Mouse (Mus musculus): ENCODE data around the gene Pigs. TPM values are rescaled to one million over a fixed set of nuclear protein-coding genes. Genes with fewer than 3 reads are reported as not detected.
A peak's percentile ranks its signal among the peaks of the same experiment; 100 is the strongest.

Gene Pigs
- polyA plus RNA-seq (2015; fragmentation: Nextera tagmentation; extraction: Ambion mirVana), result 67.4 and 80.9 TPM in 2 replicates

- peak within 1 kb of the TSS; percentile 87 for H3K4me2 ChIP-seq (ENCODE audit: low read depth, low read length)
- H3K9ac ChIP-seq (ENCODE audit: low read length), result peak within 1 kb of the TSS; percentile 82
- H3K4me3 ChIP-seq (replicated peaks; ENCODE audit: low read length), result peak within 1 kb of the TSS; percentile 60
- peaks cover 10% of the 10 kb centered on the region for H3K4me1 ChIP-seq (ENCODE audit: control insufficient read depth, insufficient read depth, low read length)
- H3K9me3 ChIP-seq (replicated peaks; ENCODE audit: control insufficient read depth, low read length), result no peaks in the 10 kb centered on the region
- WGBS, result 11% methylated on average over 37 of the region's 37 CpGs
- peak within 1 kb of the TSS; percentile 64 for H3K27ac ChIP-seq (ENCODE audit: low read length)
- H3K36me3 ChIP-seq (ENCODE audit: control insufficient read depth, insufficient read depth, low read length), result no peaks in the 10 kb centered on the region
- no peaks in the 10 kb centered on the region for H3K27me3 ChIP-seq (ENCODE audit: control insufficient read depth, insufficient read depth, low read length)
- ATAC-seq (ENCODE audit: insufficient read depth, low FRiP score), result peak; percentile 96
Measured at GRCm38 (mm10) chr11:78327634-78328511, at the start of gene Pigs. Gene Pigs (plus strand): TSS chr11:78328415.

- peaks cover 36% of the 10 kb centered on the region; the same call in 1 of the 2 replicates for H3K36me3 ChIP-seq (ENCODE audit: control insufficient read depth, insufficient read depth, low read length)
- no peak overlapping the region for H3K4me3 ChIP-seq (replicated peaks; ENCODE audit: low read length)
- H3K9ac ChIP-seq (ENCODE audit: low read length), result no peak overlapping the region
- 81% methylated on average over 7 of the region's 7 CpGs for WGBS
- no peaks in the 10 kb centered on the region for H3K27me3 ChIP-seq (ENCODE audit: control insufficient read depth, insufficient read depth, low read length)
- no peaks in the 10 kb centered on the region for H3K4me1 ChIP-seq (ENCODE audit: control insufficient read depth, insufficient read depth, low read length)
- no peaks in the 10 kb centered on the region for H3K9me3 ChIP-seq (replicated peaks; ENCODE audit: control insufficient read depth, low read length)
- H3K4me2 ChIP-seq (ENCODE audit: low read depth, low read length), result no peak overlapping the region
- no peak overlapping the region for H3K27ac ChIP-seq (ENCODE audit: low read length)
- no peak for ATAC-seq (ENCODE audit: insufficient read depth, low FRiP score)
Measured at GRCm38 (mm10) chr11:78278853-78279252, 49.4 kb upstream of the Pigs start.

GRCm38 (mm10) chr11:78279586-78279985, 48.6 kb upstream of the Pigs start:
- peaks cover 30% of the 10 kb centered on the region for H3K36me3 ChIP-seq (ENCODE audit: control insufficient read depth, insufficient read depth, low read length)
- no peak overlapping the region for H3K4me2 ChIP-seq (ENCODE audit: low read depth, low read length)
- ATAC-seq (ENCODE audit: insufficient read depth, low FRiP score), result no peak
- WGBS, result 89% methylated on average over 4 of the region's 4 CpGs
- no peak overlapping the region for H3K27ac ChIP-seq (ENCODE audit: low read length)
- no peaks in the 10 kb centered on the region for H3K27me3 ChIP-seq (ENCODE audit: control insufficient read depth, insufficient read depth, low read length)
- H3K9ac ChIP-seq (ENCODE audit: low read length), result no peak overlapping the region
- no peak overlapping the region for H3K4me3 ChIP-seq (replicated peaks; ENCODE audit: low read length)
- H3K9me3 ChIP-seq (replicated peaks; ENCODE audit: control insufficient read depth, low read length), result no peaks in the 10 kb centered on the region
- H3K4me1 ChIP-seq (ENCODE audit: control insufficient read depth, insufficient read depth, low read length), result no peaks in the 10 kb centered on the region

- Histone ChIP-seq H3K27ac (ENCODE audit: low read length) (no peak overlapping the region), H3K9ac (ENCODE audit: low read length) (no peak overlapping the region), H3K36me3 (ENCODE audit: control insufficient read depth, insufficient read depth, low read length) (peaks cover 21% of the 10 kb centered on the region)
Measured at GRCm38 (mm10) chr11:78289146-78289763, 39.0 kb upstream of the Pigs start.

GRCm38 (mm10) chr11:78290654-78291053, 37.6 kb upstream of the Pigs start, which contains the start of gene BC030499:
Gene BC030499 (plus strand): TSS chr11:78290841.
- Histone ChIP-seq H3K4me1 (ENCODE audit: control insufficient read depth, insufficient read depth, low read length) (no peaks in the 10 kb centered on the region), H3K27ac (ENCODE audit: low read length) (no peak within 1 kb of the TSS), H3K9ac (ENCODE audit: low read length) (no peak within 1 kb of the TSS), H3K27me3 (ENCODE audit: control insufficient read depth, insufficient read depth, low read length) (no peaks in the 10 kb centered on the region), H3K4me2 (ENCODE audit: low read depth, low read length) (no peak within 1 kb of the TSS), H3K4me3 (replicated peaks; ENCODE audit: low read length) (no peak within 1 kb of the TSS), H3K36me3 (ENCODE audit: control insufficient read depth, insufficient read depth, low read length) (peaks cover 17% of the 10 kb centered on the region; the same call in 1 of the 2 replicates), H3K9me3 (replicated peaks; ENCODE audit: control insufficient read depth, low read length) (no peaks in the 10 kb centered on the region)
- no peak for ATAC-seq (ENCODE audit: insufficient read depth, low FRiP score)
- 91% methylated on average over 4 of the region's 4 CpGs for WGBS

More at GRCm38 (mm10) chr11:78289146-78289763, 39.0 kb upstream of the Pigs start:
- Histone ChIP-seq H3K4me1 (ENCODE audit: control insufficient read depth, insufficient read depth, low read length) (no peaks in the 10 kb centered on the region), H3K4me2 (ENCODE audit: low read depth, low read length) (no peak overlapping the region), H3K27me3 (ENCODE audit: control insufficient read depth, insufficient read depth, low read length) (no peaks in the 10 kb centered on the region), H3K4me3 (replicated peaks; ENCODE audit: low read length) (no peak overlapping the region), H3K9me3 (replicated peaks; ENCODE audit: control insufficient read depth, low read length) (no peaks in the 10 kb centered on the region)
- WGBS, result 85% methylated on average over 7 of the region's 7 CpGs
- ATAC-seq (ENCODE audit: insufficient read depth, low FRiP score), result no peak

- Histone ChIP-seq H3K4me1 (ENCODE audit: control insufficient read depth, insufficient read depth, low read length) (no peaks in the 10 kb centered on the region), H3K4me2 (ENCODE audit: low read depth, low read length) (no peak overlapping the region), H3K9ac (ENCODE audit: low read length) (no peak overlapping the region), H3K27me3 (ENCODE audit: control insufficient read depth, insufficient read depth, low read length) (no peaks in the 10 kb centered on the region), H3K27ac (ENCODE audit: low read length) (no peak overlapping the region), H3K4me3 (replicated peaks; ENCODE audit: low read length) (no peak overlapping the region), H3K9me3 (replicated peaks; ENCODE audit: control insufficient read depth, low read length) (no peaks in the 10 kb centered on the region), H3K36me3 (ENCODE audit: control insufficient read depth, insufficient read depth, low read length) (0 out of 2 replicates have a peak, but pooled peaks cover 5% of the 10 kb centered on the region)
- no peak for ATAC-seq (ENCODE audit: insufficient read depth, low FRiP score)
- WGBS, result 89% methylated on average over 6 of the region's 6 CpGs
Measured at GRCm38 (mm10) chr11:78294585-78294984, 33.6 kb upstream of the Pigs start.

- 66% methylated on average over 7 of the region's 7 CpGs for WGBS
- Histone ChIP-seq H3K9ac (ENCODE audit: low read length) (peak overlapping the region; percentile 82), H3K4me3 (replicated peaks; ENCODE audit: low read length) (peak overlapping the region; percentile 82), H3K4me2 (ENCODE audit: low read depth, low read length) (peak overlapping the region; percentile 79), H3K9me3 (replicated peaks; ENCODE audit: control insufficient read depth, low read length) (no peaks in the 10 kb centered on the region), H3K36me3 (ENCODE audit: control insufficient read depth, insufficient read depth, low read length) (peaks cover 4% of the 10 kb centered on the region), H3K27ac (ENCODE audit: low read length) (peak overlapping the region; percentile 53; the same call in 1 of the 2 replicates), H3K27me3 (ENCODE audit: control insufficient read depth, insufficient read depth, low read length) (no peaks in the 10 kb centered on the region), H3K4me1 (ENCODE audit: control insufficient read depth, insufficient read depth, low read length) (0 out of 2 replicates have a peak, but pooled peaks cover 5% of the 10 kb centered on the region)
- ATAC-seq (ENCODE audit: insufficient read depth, low FRiP score), result no peak
Measured at GRCm38 (mm10) chr11:78300917-78301316, 27.3 kb upstream of the Pigs start.

- no peaks in the 10 kb centered on the region for H3K9me3 ChIP-seq (replicated peaks; ENCODE audit: control insufficient read depth, low read length)
- ATAC-seq (ENCODE audit: insufficient read depth, low FRiP score), result peak; percentile 100
- H3K27me3 ChIP-seq (ENCODE audit: control insufficient read depth, insufficient read depth, low read length), result no peaks in the 10 kb centered on the region
- WGBS, result under 1% methylated on average over 49 of the region's 49 CpGs
- 0 out of 2 replicates have a peak, but pooled peaks cover 5% of the 10 kb centered on the region for H3K4me1 ChIP-seq (ENCODE audit: control insufficient read depth, insufficient read depth, low read length)
- peak within 1 kb of the TSS; percentile 82 for H3K4me3 ChIP-seq (replicated peaks; ENCODE audit: low read length)
- peak within 1 kb of the TSS; percentile 82 for H3K9ac ChIP-seq (ENCODE audit: low read length)
- peak within 1 kb of the TSS; percentile 53; the same call in 1 of the 2 replicates for H3K27ac ChIP-seq (ENCODE audit: low read length)
- H3K4me2 ChIP-seq (ENCODE audit: low read depth, low read length), result peak within 1 kb of the TSS; percentile 79
- H3K36me3 ChIP-seq (ENCODE audit: control insufficient read depth, insufficient read depth, low read length), result peaks cover 4% of the 10 kb centered on the region
Measured at GRCm38 (mm10) chr11:78301357-78302084, 26.7 kb upstream of the Pigs start, which contains the start of gene Spag5. Gene Spag5 (plus strand): TSS chr11:78301529.

Measured in stomach, embryonic 16.5 days (tissue).